Mouse (Mus musculus) ES-Bruce4 (cell line): ENCODE measurements around the gene Myog.

Source experiments
- CTCF ChIP-seq: IDR thresholded peaks from one replicate; pipeline ENCODE4 v1.8.1; 2011; ENCODE audit warnings: low read depth, low read length
- EP300 ChIP-seq: IDR thresholded peaks from 2 replicates; pipeline ENCODE4 v1.6.1; 2011; ENCODE audit warnings: low read depth, low read length; ENCODE audit not compliant: insufficient read depth
- POLR2A ChIP-seq: IDR thresholded peaks from one replicate; pipeline ENCODE4 v1.8.1; 2011; ENCODE audit warnings: low read length; ENCODE audit not compliant: insufficient read depth

DNA sequence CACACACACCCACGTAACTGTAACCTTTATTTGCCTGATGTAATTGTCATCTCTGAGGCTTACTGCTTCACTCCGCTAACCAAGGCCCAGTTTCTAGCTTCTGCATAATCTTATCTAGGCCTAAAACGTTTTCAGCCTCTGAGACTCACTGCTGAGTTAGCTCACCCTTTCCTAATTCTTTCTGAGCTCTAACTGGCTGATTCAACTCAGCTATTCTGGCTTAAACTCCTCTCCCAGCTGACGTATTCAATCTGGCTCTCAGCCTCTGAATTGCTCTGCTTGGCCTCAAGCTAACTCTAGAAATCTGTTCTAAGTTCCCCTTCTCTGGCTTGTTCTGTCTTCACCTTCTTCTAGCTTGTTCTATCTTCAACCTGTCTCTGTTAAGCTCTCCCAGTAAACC, 43.2 kb upstream of the Myog start:
- TF ChIP-seq EP300 (no peak), CTCF (no peak), POLR2A (no peak)
